Mouse (Mus musculus): ENCODE data around the gene Camkmt.

Camkmt gene

DNA sequence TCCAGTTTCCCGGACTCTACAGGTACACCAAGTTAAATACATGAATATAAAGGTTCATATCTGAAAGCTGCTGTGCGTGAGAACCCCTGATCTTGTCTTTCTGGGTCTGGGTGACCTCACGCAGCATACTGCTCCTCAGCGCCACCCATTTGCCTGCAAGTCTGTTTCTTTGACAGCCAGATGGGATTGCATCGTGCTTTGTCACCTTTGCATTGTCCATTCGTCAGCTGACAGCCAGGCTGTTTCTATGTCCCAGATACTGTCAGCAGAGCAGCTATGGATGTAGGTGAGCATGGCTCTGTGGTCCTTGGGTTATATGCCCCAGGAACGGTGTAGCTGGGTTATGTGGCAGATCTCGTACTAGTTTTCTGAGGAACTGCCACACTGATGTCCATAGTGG lies 278.4 kb downstream of the Camkmt start:
- no peak for DNase-seq (ENCODE audit: low spot score in 2 of 2)

DNA sequence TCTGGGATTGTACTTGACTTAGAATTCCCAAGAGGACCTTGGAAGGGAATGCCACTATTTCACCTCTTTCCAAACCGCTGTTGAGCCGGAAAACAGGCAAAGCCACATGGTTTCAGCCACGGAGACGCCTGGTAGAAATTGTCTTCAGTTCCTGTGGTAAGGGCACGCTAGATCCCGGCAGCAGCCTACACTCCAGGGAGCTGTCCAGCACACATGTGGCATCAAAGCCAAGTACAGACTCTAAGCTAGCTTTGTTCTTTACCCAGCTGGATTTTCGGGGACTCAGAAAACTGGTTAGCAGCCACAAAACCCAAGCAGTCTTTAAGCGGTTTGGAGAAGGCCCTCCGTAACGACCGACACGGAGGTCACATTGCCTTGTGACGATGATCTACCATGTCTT lies 281.7 kb downstream of the Camkmt start:
- no peak for DNase-seq (ENCODE audit: low spot score in 2 of 2)

DNA sequence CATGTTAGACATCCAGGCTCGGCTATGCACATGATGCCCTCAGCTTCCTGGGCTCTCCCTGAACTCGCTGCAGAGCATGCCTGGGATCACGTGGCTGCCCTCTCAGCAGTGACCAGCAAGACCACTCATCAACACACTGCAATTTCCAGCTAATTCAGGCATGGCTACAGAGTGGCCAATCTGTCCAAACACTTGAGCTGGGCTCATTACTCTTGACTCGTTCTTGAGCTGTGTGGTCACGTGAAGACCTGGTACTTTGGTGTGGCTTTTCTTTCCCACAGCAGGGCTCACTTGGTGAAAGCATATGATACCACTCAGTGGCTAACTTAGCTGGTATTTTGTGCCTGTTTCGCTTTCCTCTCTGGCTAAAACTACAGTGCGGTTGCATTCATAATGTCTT lies 282.2 kb downstream of the Camkmt start:
- DNase-seq (ENCODE audit: low spot score in 2 of 2), result no peak

DNA sequence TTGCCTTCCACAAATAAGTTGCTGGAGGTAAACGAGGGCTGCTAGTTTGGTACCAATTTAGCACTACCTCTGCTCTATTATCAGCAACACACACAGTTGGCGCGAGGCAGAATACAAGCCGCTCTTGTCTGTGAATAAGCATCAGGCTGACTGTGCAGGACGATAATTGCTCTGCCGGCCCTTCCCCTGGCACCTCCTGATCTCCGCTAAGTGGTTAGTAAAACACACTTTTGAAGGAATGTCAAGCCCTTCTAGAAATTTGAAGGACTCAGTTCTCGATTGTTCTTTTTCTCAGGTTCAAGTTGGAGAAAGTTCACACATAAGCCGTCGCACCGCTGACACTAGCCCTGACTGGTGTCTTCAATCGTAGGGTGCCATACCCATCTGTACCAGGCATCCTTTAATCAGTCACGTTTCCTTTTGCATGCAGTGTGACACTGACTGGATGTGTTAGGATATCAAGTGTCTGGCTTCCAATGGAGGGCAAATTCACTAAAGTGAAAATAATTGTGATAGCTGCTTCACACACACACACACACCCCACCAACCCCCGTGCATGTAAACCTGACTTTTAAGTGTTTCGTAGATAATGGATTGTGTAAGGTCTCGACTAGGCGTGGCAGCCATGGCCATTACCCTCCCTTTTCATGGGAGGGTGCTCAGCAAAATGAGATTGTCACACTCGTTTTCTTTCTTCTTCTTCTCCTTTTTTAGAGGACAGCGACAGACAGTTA lies 283.9 kb downstream of the Camkmt start:
- no peak for DNase-seq (ENCODE audit: low spot score in 2 of 2)

DNA sequence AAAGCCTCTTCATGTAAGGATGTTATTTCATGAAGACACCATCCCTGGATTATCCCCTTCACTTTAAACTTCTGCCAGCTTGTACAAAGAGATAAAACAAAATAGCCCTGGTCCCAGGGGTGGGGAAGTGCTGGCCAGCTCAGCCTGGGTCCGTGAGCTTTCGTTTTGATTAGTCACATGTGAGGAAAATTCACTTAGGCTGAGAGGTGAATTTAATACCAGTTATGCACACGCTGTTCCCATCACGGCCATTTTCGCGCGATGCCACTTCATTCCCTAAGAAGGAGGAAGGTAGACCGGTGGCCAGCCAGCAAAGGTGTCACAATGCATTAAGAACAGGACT lies 284.5 kb downstream of the Camkmt start:
- DNase-seq (ENCODE audit: low spot score in 2 of 2), result no peak

DNA sequence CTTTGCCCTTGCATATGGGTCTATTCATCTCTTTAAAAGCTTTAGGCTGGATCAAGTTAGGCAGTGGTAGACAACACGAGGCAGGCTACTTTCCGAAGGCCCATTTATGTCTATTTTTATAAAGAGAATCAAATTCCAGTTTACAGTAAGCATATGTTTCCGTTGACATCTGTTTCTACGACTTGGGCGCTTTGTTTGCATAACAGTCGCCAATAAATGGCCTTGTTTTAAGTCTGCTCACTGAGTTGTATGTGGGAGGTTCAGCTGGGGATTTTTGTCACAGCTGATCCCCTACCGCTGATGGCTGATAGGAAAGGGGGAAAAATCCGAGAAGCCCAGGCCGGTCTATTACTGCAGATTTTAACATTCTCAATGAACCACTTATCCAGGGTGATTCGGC lies 285.2 kb downstream of the Camkmt start:
- no peak for DNase-seq (ENCODE audit: low spot score in 2 of 2)

DNA sequence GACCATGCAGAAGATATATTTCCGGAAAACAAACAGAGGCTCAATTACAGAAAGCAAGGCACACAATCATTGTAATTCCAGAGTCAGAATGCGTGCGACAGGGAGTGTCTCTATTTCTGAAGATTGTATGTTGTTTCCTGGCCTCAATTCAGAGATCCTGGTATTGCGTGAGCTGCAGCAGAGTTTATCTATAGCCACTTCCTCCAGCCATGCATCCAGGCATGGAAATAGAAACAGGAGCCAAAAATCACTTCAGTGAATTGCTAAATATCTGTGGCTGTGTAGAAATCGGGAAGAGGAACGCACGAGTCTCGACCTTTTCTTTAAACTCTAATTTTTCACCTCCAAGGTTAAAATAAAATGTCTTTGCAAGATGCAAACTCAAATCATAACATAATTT lies 287.1 kb downstream of the Camkmt start:
- no peak for DNase-seq (ENCODE audit: low spot score in 2 of 2)

DNA sequence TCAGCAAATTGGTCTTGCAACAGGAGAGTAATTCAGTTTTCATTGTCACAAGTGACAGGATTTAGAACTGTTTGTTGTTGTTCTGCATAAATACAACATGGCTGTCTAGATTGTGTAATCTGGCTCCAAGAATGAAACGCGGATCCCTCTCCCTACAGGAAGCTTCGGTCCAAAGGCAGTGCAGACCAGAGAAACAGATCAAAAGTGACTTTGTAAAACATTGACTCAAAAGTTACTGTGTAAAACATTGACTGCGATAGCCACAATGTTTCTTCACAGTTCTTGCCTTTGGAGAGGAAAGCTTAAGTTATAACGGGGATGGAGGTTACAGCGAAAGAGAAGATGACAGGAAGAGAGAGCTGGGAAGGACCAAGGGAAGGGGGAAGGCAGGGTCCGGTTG lies 288.7 kb downstream of the Camkmt start:
- no peak for DNase-seq (ENCODE audit: low spot score in 2 of 2)

DNA sequence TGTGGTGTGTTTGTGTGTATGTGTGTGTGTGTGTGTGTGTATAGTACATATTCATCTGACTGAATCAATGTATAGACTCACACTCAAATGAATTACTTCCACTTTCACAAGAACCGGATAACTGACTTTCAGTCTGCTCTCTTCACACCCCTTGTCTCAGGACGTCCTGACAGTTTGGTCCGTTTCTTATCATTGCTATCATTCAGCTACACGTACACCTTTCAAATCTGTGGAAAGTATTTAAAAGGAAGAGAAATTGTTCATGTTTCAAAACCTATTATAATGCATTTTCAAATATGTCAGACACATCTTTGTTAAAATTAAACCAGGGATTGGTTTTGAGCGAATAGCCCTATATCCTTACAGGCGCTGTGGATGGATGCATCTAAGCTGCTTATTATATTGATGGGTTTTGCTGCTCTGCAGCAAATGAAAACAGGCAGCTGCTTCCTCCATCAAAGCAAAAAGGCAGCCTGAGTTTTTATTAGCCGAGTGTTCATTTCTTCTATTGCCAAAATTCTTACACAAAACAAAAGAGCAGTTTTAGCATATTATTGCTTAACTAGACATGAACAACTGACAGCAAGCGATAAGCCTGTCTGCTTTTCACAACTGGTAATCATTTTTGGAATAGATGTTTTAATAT lies 291.3 kb downstream of the Camkmt start:
- no peak for DNase-seq (ENCODE audit: low spot score in 2 of 2)

DNA sequence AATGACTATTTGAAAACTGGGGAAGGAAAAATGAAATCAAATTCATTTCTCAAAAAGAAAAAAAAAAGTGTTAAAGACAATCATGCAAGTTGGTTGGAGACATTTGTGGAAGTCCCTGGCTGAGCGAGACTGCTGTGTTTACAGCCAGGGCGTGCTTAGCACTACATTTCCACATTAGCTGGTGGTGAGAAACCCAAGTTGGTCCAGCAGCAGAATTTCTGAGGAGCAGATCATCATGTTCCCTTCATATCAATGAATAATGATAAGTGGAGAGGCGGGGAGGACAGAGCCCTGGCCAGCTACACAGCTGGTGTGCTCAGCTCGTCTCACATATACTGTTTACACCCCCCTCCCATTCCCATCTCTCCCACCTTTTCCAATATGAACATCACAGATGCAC lies 292.0 kb downstream of the Camkmt start:
- no peak for DNase-seq (ENCODE audit: low spot score in 2 of 2)

DNA sequence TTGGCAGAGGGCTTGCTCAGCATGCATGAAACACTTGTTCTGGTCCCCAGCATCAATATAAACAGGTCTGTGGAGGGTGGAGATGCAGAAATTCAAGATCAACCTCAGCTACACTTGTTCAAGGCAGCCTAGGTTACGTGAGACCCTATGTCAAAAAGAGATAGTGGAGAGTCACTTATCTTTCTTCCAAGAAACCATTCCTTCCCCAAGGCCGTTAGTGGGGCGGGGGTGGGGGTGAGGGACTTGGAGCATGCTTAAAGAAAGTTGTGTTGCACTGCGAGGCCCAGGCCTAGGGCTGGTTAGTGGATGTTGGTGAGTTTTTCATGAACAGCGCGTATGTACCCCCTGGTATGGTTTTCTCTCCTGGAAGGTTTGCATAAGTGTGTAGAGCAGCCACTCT lies 292.6 kb downstream of the Camkmt start:
- no peak for DNase-seq (ENCODE audit: low spot score in 2 of 2)

DNA sequence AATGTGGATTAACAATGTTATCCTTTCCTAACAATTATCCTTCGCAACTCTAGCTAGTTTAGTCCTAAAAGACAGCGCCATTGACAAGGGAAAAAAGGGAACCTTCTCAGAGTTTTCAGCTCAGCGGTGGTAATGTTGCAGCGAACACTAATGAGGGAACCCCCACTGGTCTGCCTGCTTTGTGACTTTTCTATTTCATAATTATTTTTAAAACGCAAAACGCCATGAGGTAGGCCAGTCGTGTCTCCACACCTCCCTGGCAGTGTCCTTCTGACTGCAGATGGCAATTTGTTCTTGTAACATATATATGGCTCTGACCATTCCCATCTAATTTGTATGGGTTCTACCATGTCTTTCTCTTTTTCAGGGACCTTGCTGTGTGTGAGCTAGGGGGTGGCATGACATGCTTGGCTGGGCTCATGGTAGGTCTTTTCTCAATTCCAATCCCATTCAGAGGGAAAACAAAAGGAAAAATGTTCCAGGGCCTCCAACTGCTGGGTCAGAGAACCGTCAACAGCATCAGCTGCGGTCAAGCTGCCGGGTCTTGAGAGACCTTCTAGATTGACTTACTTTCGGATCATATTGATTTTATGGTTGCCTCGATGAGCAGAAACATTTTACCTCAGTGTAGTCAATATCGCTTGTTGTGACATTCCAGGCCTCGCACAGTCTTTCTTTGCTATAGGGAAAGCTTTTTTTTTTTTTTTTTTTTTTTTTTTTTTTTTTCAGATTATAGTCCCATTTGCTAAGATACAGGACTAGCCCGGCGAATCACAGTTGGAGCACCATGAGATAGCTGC lies 302.9 kb downstream of the Camkmt start:
- no peak for DNase-seq (ENCODE audit: low spot score in 2 of 2)

DNA sequence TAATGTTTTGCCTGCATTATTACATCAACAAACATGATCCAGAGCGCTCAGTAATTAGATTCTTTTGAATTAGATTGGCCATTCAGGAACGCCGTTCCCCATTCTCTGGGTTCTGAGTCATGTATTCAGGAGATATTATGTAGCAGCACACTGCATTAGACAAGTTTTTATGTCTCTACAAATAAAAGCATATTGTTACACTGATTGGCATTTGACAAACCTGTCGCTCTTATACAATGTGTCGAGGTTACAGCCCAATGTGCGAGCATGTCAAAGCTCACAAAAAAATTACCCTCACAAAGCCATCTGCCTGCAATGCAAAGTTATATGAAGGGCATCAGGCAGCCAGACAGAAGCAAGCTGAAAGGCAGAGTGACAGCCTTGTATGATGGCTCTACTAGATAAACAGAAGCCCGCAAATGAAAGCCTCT lies 303.6 kb downstream of the Camkmt start:
- no peak for DNase-seq (ENCODE audit: low spot score in 2 of 2)

DNA sequence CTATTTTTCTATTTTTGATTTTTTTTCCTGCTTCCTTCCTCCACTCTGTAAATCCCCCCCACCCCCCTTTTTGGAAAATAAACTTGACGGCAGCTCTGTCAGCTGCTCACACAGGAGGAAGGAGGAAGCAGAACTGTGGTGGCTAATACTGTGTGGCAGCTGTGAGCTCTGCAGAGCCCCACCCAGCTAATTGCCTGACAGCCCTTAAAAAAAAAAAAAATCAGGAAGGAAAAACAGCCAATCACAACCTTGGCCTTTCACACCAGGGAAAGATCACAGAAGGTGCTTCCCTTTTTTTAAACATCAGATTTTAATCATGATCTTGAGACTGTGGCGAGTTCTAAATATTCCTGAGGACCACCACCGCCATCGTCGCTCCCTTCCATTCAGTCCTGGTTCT lies 305.1 kb downstream of the Camkmt start:
- no peak for DNase-seq (ENCODE audit: low spot score in 2 of 2)

DNA sequence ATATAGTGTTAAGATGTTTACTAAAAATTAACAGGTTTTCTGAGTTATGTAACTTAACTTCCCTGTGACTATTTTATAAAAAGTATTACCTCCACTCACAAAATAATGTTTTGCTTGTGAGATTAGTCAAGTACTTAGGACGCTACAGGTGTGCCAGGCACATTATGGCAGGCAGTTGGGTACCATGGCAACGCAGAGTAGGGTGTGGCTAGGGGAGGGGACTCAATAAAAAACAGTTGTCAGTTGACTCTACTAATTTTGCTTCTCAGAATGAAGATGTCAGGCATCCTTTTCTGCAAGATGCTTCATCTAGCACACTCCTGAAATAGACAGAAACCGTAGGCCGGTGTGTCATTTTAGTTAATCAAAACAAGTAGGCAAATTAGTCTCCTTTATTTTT lies 310.4 kb downstream of the Camkmt start:
- DNase-seq (ENCODE audit: low spot score in 2 of 2), result no peak

DNA sequence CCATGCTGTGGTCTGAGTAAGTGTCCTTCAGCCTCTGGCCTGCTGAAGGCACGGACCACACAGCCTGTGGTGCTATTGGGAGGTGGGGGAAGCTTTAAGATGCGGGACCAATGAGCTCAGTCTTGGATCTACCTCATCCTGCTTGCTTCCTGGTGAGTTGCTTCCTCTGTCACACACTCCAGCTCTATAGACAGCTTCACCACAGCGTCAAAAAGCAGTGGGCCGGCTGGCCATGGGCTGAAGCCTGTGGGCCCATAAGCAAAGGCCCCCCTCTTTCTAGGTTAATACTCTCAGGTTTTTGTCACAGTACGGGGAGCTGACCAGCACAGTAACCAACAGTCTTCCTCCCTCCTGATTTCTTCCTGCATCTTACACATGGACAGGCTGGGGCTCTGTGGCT lies 314.8 kb downstream of the Camkmt start:
- no peak for DNase-seq (ENCODE audit: low spot score in 2 of 2)

DNA sequence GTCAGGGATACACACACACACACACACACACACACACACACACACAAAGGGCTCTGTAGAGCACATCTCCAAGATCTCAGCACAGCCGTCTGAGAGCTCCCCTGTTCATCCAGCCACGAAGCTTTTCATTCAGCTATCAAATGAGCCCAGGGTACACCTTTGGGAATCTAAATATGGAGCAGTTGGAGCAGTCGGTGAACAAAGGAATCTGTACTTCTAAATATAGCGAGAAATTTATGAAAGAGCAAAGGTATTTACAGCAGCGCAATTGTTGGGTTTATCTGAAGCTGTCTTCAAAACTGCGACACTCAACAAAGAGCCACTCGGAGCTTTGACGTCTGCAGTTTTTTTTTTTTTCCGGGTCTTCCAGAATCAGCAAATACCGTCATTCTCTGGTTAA lies 315.8 kb downstream of the Camkmt start:
- DNase-seq (ENCODE audit: low spot score in 2 of 2), result no peak

DNA sequence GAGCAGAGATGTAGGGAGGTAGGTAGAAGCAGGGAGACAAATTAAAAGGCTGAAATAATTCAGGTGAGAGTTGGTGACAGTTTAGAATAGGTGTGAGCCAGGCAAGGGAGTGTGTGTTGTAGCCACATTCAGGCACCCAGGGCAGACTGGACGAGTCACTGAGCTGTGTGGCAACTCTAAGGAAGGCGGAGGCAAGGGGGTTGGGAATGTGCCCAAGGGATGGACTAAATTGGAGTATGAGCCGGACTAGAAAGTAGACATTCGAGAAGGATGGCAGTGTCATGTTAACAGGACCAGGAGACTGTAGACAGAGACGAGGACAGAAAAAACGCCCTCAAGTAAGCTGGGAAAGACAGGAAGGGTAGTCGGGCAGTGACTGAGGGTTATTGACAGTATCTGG lies 338.5 kb downstream of the Camkmt start:
- no peak for DNase-seq (ENCODE audit: low spot score in 2 of 2)

DNA sequence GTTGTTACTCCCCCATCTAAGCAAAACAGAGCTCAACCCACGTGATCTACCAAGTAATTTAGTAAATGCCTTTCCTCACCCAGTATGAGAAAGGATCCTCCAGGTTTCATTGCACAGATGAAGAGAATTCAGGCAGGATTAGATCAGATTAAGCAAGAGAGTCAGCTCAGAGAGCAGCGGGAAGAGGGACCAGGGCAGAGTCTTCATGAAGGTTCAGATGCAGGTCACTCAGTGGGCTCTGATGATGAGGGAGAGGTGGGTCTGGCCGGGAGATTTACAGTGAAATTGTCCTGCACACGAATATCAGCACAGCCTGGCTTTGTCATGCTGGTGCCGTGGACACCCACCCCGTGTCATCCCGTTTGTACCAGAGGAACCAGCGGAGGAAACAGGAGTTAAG lies 342.6 kb downstream of the Camkmt start:
- DNase-seq (ENCODE audit: low spot score in 2 of 2), result no peak

DNA sequence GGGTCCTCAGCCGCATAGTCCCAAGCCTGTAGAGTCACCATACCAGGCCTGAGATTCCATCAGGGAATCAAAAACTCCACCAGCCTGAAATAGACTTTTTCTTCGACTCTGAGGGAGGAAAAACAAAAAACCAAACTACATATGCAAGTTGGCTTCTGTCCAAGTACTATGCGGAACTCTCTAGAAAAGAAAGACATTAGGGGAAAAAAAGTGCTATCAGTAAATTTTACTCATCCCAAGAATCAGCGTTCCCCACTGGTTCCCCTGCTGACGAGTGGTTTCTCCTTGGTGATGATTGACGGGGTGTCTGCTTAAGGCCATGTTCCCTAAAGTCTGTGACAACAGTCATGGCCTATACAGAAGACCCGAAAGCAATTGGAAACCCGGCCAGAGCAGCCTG lies 352.7 kb downstream of the Camkmt start:
- no peak for DNase-seq (ENCODE audit: low spot score in 2 of 2)

DNA sequence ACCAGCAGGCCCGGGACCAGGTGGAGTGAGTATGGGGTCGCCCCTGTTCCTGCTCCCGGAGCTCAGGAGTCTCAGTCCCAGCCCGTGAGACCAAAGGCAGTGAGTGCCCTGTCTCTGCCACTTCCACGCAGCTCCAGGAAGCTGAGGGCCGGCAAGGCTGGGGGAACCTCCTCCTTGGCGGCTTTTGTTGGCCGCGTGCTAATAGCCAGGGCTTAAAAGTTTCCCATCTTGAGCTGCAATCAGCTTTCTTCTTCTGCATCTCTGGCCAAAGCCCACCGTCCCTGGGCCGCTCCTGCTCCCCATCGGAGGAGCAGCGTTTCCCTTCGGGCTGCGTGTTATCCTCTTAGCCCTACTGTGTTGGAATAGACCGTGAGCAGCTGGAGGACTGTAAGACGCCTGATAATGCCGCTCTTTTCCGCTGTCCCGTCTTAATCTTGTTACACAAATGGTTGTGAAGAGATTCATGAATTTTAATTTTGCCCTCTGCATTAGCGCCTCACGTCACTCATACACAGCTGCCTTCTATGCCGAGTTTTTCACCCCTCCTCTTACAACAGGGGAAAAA lies 364.1 kb downstream of the Camkmt start:
- no peak for DNase-seq (ENCODE audit: low spot score in 2 of 2)

DNA sequence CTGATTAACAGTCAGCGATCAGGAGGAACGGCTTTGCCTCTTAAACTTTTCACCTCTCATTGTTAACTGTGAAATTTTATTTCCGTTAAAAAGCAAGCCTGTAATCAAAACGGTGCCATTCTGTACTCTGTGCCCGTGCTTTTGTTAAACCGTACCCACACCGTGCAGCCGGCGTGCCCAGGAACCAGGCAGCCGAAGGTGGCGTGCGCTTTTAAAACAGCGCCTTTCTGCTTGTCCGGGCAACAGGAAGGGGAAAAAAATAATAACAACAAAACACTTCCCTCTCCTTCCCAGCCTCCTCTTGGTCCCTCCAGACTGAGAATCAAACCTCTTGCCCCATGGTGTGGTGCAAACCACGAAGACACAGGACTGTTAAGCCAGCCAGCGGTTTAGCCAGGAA lies 364.7 kb downstream of the Camkmt start:
- DNase-seq (ENCODE audit: low spot score in 2 of 2), result no peak

DNA sequence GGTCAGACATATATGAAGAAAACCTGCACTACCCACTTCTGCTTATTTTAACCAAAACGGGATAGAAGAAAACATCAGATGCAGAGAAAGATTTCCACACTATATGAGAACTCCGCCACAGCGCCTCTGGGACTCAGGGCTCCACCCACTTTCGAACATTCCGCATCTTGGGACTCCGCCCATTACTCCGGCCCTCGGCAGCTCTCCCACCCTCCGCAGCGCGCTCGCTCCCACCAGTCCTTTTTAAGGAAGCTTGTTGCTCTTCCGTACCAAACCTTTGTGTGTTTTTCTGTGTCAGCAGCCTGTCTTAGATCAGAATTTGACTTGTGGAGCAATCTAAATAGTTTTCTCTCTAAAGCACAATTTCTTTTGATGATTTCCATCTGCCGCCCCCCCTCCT lies 367.7 kb downstream of the Camkmt start:
- no peak for DNase-seq (ENCODE audit: low spot score in 2 of 2)
